Mouse (Mus musculus) ZHBTc4 (cell line): Measurements from ENCODE around the gene Rab28.
"Not testable (repeated sequence)": the region's sequence is repeated elsewhere in the genome, so short reads cannot be mapped to it uniquely, and the experiment has no call there.

Experiments
- DNase-seq: peaks from one replicate; pipeline ENCODE4 v3.0.0-alpha.2; 2011; ENCODE audit warnings: low read depth, low spot score

Gene Rab28

DNA sequence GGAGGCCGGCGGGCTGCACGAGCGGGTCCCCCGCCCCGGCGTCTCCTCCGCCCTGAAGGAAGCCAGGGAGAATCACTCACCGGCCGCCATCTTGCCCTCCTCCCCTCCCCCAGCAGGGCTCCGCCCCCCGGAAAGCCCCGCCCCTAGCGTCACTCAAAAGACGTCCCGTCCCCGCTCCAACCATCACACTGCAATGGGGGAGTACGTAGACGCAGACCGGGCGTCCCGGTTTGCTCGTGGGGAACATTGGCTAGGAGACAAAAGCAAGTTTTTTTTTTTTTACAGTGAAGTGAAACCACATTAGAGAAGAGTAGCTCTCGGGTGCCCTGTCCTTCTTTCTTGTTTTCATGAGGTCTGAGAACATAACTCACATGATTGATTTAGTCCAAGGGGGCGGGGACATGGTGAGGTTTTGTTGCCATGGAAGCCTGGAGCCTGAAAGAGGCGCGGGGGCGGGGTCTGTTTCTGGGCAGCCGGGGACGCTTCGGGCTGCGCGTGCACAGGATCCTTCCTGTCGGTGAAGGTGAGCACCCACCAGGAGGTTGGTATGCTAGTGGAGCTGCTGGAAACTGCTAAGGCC is at the start of gene Rab28:
Rab28 (minus strand) TSS at position 107 of the 580 bp plus-strand sequence.
- peak; percentile 98 for DNase-seq

GRCm38 (mm10) chr5:41757338-41757737 is 49.4 kb upstream of the Rab28 start:
- no peak for DNase-seq

- DNase-seq: no peak
Observed at GRCm38 (mm10) chr5:41756396-41756795, 48.4 kb upstream of the Rab28 start.

DNA sequence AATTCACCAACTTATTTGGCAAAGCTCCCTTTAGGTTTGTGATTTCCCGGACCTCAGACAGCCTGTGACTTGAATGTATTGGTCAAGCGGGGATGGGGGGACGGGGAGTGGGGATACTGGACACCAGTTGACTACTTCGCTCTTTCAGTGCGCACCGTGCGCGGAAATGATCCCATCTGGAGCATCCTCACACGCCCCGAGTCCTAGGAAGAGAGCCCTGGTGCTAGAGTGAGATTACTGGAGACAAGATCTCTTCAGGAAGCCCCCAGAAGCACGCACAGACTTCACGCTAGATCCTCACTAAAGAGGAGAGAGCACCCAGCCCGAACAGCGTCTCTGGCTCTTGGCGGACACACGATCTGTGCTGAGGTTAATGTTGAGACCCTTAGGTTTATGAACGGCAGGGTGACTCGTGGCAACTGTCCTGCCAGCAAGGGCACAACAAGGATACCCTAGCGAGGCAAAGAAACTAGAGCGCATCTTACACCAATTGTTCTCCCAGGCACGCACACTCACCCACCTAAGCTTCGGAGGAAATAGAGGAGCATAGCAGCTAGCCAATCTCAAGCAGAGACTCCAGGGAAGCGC is 47.5 kb upstream of the Rab28 start:
- peak; percentile 22 for DNase-seq

DNA sequence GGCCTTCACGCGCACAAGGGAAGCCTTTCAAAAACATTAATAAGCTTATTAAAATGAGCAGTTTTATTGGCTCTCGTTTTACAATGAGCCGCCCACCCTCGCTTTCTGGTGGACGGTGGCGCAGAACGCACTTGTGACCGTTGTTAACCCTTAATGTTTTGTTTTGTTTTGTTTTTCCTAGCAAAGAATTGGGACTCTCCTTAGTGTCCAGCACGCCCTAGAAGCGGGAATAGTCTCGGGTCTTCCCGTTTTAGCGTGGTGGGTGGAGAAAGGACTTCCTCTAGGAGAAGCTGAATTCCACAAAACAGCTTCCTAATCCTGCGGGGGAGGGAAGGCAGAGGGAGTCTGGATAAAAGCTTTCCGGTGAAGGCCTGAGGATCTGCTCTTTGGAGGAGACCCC is 46.9 kb upstream of the Rab28 start:
- no peak for DNase-seq

GRCm38 (mm10) chr5:41754226-41754775 is 46.3 kb upstream of the Rab28 start:
- DNase-seq: no peak

DNA sequence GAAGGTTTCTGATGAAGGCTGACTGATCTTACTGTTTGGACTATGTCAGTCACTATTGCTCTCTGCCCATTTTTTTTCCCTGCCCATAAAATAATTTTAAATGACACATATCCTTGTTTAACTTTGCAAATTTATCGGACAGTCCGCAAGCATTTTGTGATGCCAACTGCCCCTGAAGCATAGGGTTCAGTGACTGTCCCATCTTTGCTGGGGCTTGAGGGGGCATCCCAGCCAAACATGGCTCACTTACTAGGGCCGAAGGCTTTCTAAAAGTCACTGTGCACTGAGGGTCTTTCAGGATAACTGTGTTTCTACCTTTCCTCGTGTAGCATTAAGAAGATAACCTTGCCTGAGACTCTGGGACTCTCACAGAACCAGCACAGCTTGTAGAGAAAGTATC is 44.8 kb upstream of the Rab28 start:
- no peak for DNase-seq

- peak; percentile 14 for DNase-seq
Observed at GRCm38 (mm10) chr5:41744898-41745780, 37.2 kb upstream of the Rab28 start.

GRCm38 (mm10) chr5:41744234-41744633 is 36.3 kb upstream of the Rab28 start:
- DNase-seq: peak; percentile 75

DNA sequence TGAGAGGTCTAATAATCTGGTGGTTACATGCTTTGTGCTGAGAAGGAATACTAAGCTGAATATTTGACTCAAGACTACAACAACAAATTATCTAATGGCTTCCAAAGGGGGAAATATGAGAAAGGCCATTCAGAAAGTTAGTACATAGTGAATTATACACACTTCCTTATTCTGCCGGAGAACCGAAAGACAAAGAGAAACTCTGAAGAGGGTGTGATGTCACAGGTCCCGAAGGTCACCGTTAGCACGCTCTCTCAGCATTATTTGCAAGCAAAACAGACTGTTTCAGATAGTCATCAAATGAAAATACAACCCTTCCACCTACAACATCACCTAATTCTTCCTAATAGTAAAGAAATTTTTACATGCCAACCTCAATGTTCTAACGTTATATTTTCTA is 30.9 kb upstream of the Rab28 start:
- DNase-seq: no peak

- no peak for DNase-seq
Observed at GRCm38 (mm10) chr5:41737039-41737438, 29.1 kb upstream of the Rab28 start.

DNA sequence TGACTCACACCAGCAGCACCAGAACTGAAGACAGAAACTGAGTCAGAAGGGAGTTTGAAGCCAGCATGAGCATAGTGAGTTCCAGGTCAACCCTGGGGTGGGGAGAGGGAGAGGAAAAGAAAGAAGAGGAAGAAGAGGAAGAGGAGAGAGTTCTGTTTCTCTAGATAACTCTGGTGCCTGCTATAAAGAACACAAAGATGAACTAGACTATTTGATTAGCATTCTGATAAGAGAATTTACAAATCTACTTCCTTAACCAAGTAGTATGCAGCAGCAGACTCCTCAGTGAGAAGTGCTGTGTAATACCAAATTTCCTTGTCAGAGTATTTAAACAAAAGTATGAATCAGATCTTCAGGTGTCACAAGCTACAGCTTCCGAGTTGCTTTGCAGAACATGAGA is 19.1 kb upstream of the Rab28 start:
- DNase-seq: no peak

DNA sequence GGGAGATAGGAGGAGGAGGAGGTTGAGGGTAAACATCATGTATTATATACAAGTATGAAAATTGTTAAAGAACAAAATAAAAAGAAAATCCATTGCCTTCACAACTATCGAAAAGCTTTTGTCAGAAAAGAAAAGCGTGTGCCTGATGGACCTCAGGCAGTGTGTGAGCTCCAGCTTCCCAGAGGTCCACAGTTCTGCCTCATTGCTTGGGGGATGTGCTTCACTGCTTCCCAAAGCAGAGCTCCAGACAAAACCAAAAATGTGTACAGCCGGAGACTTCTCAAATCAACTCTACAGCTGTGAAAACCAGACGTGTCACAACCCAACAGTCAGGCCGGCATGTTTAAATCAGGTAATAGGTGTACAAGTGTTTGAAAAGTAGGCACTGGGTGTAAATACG is 17.6 kb upstream of the Rab28 start:
- DNase-seq: no peak

DNA sequence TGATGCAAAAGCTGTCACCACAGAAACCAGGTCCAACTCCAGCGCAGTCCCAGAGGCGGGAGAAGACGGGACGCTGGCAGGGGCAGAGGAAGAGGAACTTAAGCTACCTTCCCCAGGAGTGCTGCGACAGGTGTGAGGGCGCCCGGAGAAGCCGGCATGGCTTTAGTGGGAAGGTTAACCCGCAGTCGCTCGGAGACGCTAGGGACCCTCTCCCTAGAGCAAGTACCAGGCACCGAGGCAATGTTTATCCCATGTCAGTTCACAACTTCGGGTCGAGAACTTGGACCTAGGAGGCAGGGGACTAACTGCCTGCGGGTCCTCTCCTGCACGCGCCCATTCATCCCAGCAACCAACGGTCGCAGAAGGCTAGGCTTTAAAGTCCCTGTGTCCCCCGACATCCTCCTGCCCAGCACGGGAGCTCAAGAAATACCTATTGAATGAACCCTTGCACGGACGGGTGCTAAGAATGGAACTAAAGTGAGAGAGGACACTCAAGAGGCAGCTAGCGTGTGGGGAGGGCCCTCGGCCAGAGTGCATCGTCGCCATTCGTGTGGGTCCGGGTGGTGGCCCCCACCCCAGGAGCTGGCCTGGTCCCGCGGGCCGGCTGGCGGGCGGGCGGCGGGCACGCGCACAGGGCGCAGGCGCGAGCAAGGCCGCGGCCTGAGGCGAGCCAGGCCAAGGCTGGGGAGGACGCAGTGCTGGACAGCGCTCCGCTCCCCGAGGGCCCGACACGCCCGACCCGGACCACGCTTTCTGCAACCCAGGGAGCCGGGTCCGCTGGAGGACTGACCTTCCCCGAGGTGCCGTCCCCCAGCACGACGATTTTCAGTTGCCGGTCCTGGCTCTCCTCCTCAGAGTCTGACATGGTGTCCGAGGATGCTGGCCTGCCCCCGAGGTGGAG is 592 bp downstream of the Rab28 start:
- DNase-seq: peak; percentile 78

GRCm38 (mm10) chr5:41706777-41707114 is 1.2 kb downstream of the Rab28 start:
- DNase-seq: no peak

DNA sequence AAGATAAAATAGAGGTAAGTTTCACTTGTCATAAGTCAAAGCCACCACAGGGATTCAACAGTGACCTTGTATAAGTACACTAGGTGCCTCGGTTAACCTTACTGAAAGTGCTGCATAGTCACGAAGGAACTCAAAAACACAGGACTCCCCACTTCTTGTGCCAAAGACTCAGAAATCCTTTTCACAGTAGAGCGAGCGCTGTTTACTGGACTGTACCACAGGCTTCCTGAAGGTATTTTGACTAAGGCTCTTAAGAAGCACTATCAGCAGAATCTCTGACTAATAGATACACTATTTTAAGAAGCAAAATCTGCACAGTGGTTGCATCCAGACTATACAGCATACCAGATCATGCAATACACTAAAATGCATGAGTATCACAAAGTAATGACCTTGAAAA is 6.9 kb downstream of the Rab28 start:
- DNase-seq: not testable (repeated sequence)

GRCm38 (mm10) chr5:41697958-41698357 is 10.0 kb downstream of the Rab28 start:
- DNase-seq: peak; percentile 14

DNA sequence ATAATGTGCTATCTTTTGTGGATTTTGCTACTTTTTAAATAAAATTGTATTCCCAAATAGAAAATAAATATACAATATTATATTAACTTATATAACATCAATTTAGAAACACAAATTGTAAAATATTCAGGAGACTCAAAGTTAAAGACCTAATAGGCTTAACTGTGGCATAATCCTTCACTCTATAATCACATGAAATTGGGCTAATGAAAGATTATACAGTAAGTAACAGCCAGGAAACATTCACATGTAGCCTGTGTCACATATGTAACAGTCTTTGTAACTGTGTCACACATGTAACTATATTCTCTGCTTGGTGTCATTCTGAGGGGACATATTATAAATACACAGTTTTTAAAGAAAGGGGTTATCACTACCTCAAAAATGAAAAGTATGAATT is 22.9 kb downstream of the Rab28 start:
- DNase-seq: no peak

DNA sequence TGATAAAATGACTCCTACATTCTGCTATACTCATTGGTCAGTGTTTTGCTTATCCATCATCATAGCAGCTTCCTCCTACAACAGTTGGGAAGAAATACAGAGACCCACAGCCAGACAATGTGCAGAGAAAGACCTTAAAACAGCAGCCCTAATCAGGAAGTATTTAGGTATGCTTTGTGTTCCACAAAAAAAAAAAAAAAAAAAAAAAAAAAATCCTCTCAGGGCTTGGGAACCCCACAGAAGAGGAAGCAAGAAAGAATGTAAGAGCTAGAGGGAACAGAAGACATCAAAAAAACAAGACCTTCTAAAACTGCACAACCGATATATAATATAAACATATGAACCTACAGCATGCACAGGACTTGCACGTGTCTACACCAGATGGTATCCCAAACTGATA is 24.0 kb downstream of the Rab28 start:
- no peak for DNase-seq

DNA sequence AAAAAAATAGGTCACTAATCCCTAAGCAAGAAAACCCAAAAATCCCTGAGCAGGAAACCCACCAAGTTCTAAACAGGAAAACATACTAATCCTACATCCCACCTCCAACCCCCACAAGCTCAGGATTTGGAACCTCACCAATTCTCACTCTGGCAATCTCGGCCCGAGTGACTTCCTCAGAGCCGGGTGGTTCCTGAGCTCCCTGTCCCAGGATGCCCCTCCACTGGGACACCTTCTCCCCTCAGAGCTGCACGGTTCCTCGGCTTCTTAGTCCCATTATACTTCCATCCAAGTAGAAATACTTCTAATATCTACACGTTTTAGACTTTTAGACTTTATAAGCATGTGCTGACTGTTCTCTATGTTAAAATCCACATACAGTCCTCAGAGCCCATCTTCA is 41.9 kb downstream of the Rab28 start:
- no peak for DNase-seq

GRCm38 (mm10) chr5:41636793-41637192 is 71.2 kb downstream of the Rab28 start:
- no peak for DNase-seq
